Mouse (Mus musculus) embryonic fibroblast, embryonic 13.5 days (primary cell): ENCODE data around the gene Sod1.

Experiments
- CTCF ChIP-seq: IDR thresholded peaks from 2 replicates; pipeline ENCODE4 v1.5.1; 2011; ENCODE audit warnings: mild to moderate bottlenecking, control low read depth, low read length, moderate library complexity, borderline replicate concordance; ENCODE audit not compliant: insufficient read depth
- POLR2A ChIP-seq: IDR thresholded peaks from 2 replicates; pipeline ENCODE4 v1.6.1; 2011; ENCODE audit warnings: low read depth, mild to moderate bottlenecking, control low read depth, low read length, moderate library complexity

- TF ChIP-seq CTCF (no peak), POLR2A (no peak)
These were observed 18.7 kb downstream of the Sod1 start for GRCm38 (mm10) chr16:90239128-90239746.
